Mouse (Mus musculus) midbrain, embryonic 14.5 days (tissue): ENCODE measurements around the gene Usp43. TPM values are rescaled to one million over a fixed set of nuclear protein-coding genes. Genes with fewer than 3 reads are reported as not detected.
A peak's percentile ranks its signal among the peaks of the same experiment; 100 is the strongest.

ENCODE experiments used
- ATAC-seq: fragments of 200-750 bp; cut with Nextera tagmentation; 2 replicates; pipeline ENCODE4 v1.8.0; 2017; ENCODE audit warnings: moderate number of reproducible peaks, moderate library complexity; ENCODE audit not compliant: low FRiP score, low TSS enrichment
- DNase-seq: peaks from one replicate; pipeline ENCODE4 v3.0.0-alpha.2; 2015
- H3K27ac ChIP-seq: fragments of 300-500 bp; sonication (generic); replicated peaks from 2 replicates; pipeline ENCODE4 v1.5.1; 2014; ENCODE audit warnings: mild to moderate bottlenecking, low read depth, low read length, moderate library complexity
- H3K27me3 ChIP-seq: fragments of 300-500 bp; sonication (generic); 2 replicates; pipeline ENCODE4 v1.6.1; 2014; ENCODE audit warnings: low read length, control low read depth, mixed read lengths; ENCODE audit not compliant: control insufficient read depth, insufficient read depth
- H3K36me3 ChIP-seq: fragments of 300-500 bp; sonication (generic); 2 replicates; pipeline ENCODE4 v1.6.1; 2014; ENCODE audit warnings: low read length, control low read depth; ENCODE audit not compliant: control insufficient read depth, insufficient read depth
- H3K4me1 ChIP-seq: fragments of 300-500 bp; sonication (generic); 2 replicates; pipeline ENCODE4 v1.6.1; 2014; ENCODE audit warnings: mild to moderate bottlenecking, antibody characterized with exemption, low read length, control low read depth; ENCODE audit not compliant: control insufficient read depth, insufficient read depth
- H3K4me2 ChIP-seq: fragments of 300-500 bp; sonication (generic); 2 replicates; pipeline ENCODE4 v1.6.1; 2014; ENCODE audit warnings: mild to moderate bottlenecking, low read length, moderate library complexity
- H3K4me3 ChIP-seq: fragments of 300-500 bp; sonication (generic); replicated peaks from 2 replicates; pipeline ENCODE4 v1.5.1; 2014; ENCODE audit warnings: low read depth, low read length
- H3K9ac ChIP-seq: fragments of 300-500 bp; sonication (generic); replicated peaks from 2 replicates; pipeline ENCODE4 v1.6.1; 2014; ENCODE audit warnings: mild to moderate bottlenecking, low read length, moderate library complexity
- H3K9me3 ChIP-seq: fragments of 300-500 bp; sonication (generic); 2 replicates; pipeline ENCODE4 v1.6.1; 2016; ENCODE audit warnings: low read length, control low read depth, mixed read lengths; ENCODE audit not compliant: control insufficient read depth
- WGBS: fragments of 180-500 bp; shearing (Covaris S2); extraction: QIAGEN DNeasy Blood & Tissue Kit; methylation state at CpG from one replicate; pipeline ENCODE4 v1.1.7; 2014; 5-methylcytosine and 5-hydroxymethylcytosine counted together
- polyA plus RNA-seq: library from polyadenylated mRNA; unstranded; fragments of >200 nt; fragmentation: Nextera tagmentation; extraction: Ambion mirVana; gene quantifications from 2 replicates; pipeline ENCODE4 v1.2.1, GENCODE M21; 2014

The Usp43 gene
- polyA plus RNA-seq, 1 experiment from 2014 or later, result 0.21 TPM

GRCm38 (mm10) chr11:67865100-67865499 lies 56.9 kb downstream of the Usp43 start:
- Histone ChIP-seq H3K4me1 (no peaks in the 10 kb centered on the region), H3K36me3 (no peaks in the 10 kb centered on the region), H3K9ac (no peak overlapping the region), H3K4me3 (no peak overlapping the region), H3K27ac (no peak overlapping the region), H3K4me2 (no peak overlapping the region), H3K27me3 (no peaks in the 10 kb centered on the region), H3K9me3 (no peaks in the 10 kb centered on the region)
- no peak for DNase-seq
- WGBS, result 81% methylated on average over 5 of the region's 5 CpGs
- no peak for ATAC-seq

DNA sequence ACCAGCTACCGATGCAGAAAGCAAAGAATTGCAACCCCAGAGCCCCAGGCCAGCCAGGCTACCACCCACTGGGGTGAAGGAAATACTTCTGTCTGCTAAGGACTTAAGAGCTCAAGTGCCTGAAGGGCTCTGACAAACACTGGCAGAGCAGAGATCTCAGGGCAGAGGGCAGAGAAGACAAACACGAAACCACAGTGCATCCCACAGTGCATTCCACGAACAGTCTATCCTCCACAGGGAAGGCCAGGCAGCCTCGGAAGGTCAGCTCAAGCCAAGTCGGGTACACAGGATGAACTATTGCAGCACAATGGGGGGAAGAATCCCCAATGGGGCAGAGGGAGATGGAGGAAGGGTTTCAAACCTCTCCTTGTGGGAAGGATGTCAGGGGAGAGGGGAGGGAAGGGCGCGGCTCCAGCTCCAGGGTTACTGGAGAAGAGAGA lies 60.5 kb downstream of the Usp43 start:
- ATAC-seq (no peak), DNase-seq (peak; percentile 3)
- Histone ChIP-seq H3K4me3 (no peak overlapping the region), H3K9me3 (no peaks in the 10 kb centered on the region), H3K4me1 (no peaks in the 10 kb centered on the region), H3K36me3 (no peaks in the 10 kb centered on the region), H3K4me2 (no peak overlapping the region), H3K27ac (no peak overlapping the region), H3K27me3 (no peaks in the 10 kb centered on the region), H3K9ac (no peak overlapping the region)
- 9% methylated on average over 7 of the region's 7 CpGs for WGBS

- DNase-seq (no peak), ATAC-seq (no peak)
- 55% methylated on average over 7 of the region's 7 CpGs for WGBS
- Histone ChIP-seq H3K36me3 (no peaks in the 10 kb centered on the region), H3K27ac (no peak overlapping the region), H3K4me3 (no peak overlapping the region), H3K9ac (no peak overlapping the region), H3K4me2 (no peak overlapping the region), H3K9me3 (no peaks in the 10 kb centered on the region), H3K4me1 (no peaks in the 10 kb centered on the region), H3K27me3 (no peaks in the 10 kb centered on the region)
Measured at GRCm38 (mm10) chr11:67860743-67861398, 61.1 kb downstream of the Usp43 start.

DNA sequence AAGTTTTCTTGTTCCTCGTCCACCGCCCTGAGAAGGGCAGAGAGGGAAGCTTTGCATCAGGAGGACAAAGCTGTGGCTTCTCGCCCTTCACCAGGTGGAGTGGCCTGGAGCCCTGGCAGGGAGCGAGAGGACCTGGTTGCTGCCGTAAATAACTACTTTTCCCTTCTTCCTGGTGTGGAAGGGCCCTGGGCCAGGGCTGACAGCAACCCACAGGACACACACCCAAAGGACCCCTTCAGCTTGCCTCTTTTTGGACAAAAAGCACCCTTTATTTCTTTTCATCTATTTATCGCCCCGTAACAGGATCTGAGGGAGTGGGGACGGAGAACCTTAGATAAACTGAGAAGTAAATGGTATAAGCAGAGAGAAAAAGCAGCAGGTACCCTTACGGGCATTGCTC lies 63.4 kb downstream of the Usp43 start:
- no peak overlapping the region for H3K4me3 ChIP-seq
- no peaks in the 10 kb centered on the region for H3K36me3 ChIP-seq
- no peak overlapping the region for H3K4me2 ChIP-seq
- no peak for DNase-seq
- H3K27ac ChIP-seq, result no peak overlapping the region
- 85% methylated on average over 9 of the region's 9 CpGs for WGBS
- H3K4me1 ChIP-seq, result no peaks in the 10 kb centered on the region
- H3K9ac ChIP-seq, result no peak overlapping the region
- no peak for ATAC-seq
- H3K27me3 ChIP-seq, result no peaks in the 10 kb centered on the region
- no peaks in the 10 kb centered on the region for H3K9me3 ChIP-seq

- no peak overlapping the region for H3K27ac ChIP-seq
- ATAC-seq, result no peak
- no peaks in the 10 kb centered on the region for H3K4me1 ChIP-seq
- H3K9ac ChIP-seq, result no peak overlapping the region
- H3K4me3 ChIP-seq, result no peak overlapping the region
- no peaks in the 10 kb centered on the region for H3K9me3 ChIP-seq
- no peaks in the 10 kb centered on the region for H3K27me3 ChIP-seq
- no peak overlapping the region for H3K4me2 ChIP-seq
- 30% methylated on average over 2 of the region's 2 CpGs for WGBS
- DNase-seq, result peak; percentile 17
- no peaks in the 10 kb centered on the region for H3K36me3 ChIP-seq
Measured at GRCm38 (mm10) chr11:67855035-67855434, 66.9 kb downstream of the Usp43 start.

- Histone ChIP-seq H3K9me3 (no peaks in the 10 kb centered on the region), H3K9ac (no peak overlapping the region), H3K27me3 (no peaks in the 10 kb centered on the region), H3K4me1 (no peaks in the 10 kb centered on the region), H3K27ac (no peak overlapping the region), H3K36me3 (no peaks in the 10 kb centered on the region), H3K4me2 (no peak overlapping the region), H3K4me3 (no peak overlapping the region)
- DNase-seq, result no peak
- 61% methylated on average over 6 of the region's 6 CpGs for WGBS
- no peak for ATAC-seq
Measured at GRCm38 (mm10) chr11:67853996-67854395, 68.0 kb downstream of the Usp43 start.

- Histone ChIP-seq H3K4me1 (no peaks in the 10 kb centered on the region), H3K27me3 (no peaks in the 10 kb centered on the region), H3K4me2 (no peak overlapping the region), H3K36me3 (no peaks in the 10 kb centered on the region), H3K27ac (no peak overlapping the region), H3K9ac (no peak overlapping the region), H3K4me3 (no peak overlapping the region), H3K9me3 (no peaks in the 10 kb centered on the region)
- ATAC-seq, result no peak
- no peak for DNase-seq
- 75% methylated on average over 5 of the region's 5 CpGs for WGBS
Measured at GRCm38 (mm10) chr11:67851770-67852169, 70.2 kb downstream of the Usp43 start.

DNA sequence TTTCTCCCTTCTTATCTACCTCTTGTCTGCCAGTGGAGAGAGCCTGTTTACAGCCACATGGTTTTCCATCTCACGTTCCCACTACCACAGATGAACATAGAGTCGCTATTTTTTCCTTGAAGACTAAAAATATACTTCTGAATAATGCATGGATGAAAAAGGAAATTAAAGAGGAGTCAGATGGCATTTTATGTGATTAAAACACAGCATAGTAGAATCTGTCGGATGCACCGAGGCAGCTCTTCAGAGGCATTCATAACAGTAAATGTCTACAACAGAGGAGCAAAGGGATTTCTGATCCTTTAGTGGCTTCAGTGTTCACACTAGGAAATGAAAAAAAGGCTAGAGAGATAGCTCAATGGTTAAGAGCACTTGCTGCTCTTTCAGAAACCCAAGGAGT lies 76.8 kb downstream of the Usp43 start:
- no peak for DNase-seq

GRCm38 (mm10) chr11:67839810-67840209 lies 82.1 kb downstream of the Usp43 start:
- Histone ChIP-seq H3K27ac (no peak overlapping the region), H3K4me3 (no peak overlapping the region), H3K27me3 (no peaks in the 10 kb centered on the region), H3K4me2 (no peak overlapping the region), H3K36me3 (no peaks in the 10 kb centered on the region), H3K4me1 (no peaks in the 10 kb centered on the region), H3K9me3 (no peaks in the 10 kb centered on the region), H3K9ac (no peak overlapping the region)
- no peak for ATAC-seq
- no peak for DNase-seq
- 88% methylated on average over 1 of the region's 1 CpGs for WGBS

More for the DNA sequence above, 76.8 kb downstream of the Usp43 start:
- Histone ChIP-seq H3K27me3 (no peaks in the 10 kb centered on the region), H3K4me3 (no peak overlapping the region), H3K4me2 (no peak overlapping the region), H3K36me3 (no peaks in the 10 kb centered on the region), H3K9me3 (no peaks in the 10 kb centered on the region), H3K9ac (no peak overlapping the region), H3K27ac (no peak overlapping the region), H3K4me1 (no peaks in the 10 kb centered on the region)
- WGBS, result 80% methylated on average over 4 of the region's 4 CpGs
- ATAC-seq, result no peak
